Mouse (Mus musculus) thymus, postnatal 36 days (tissue): ENCODE data around the gene Mss51.

Source experiments
- DNase-seq, 2 experiments: peaks; one replicate each; pipeline ENCODE4 v3.0.0; 2022; ENCODE audit warnings: mixed read lengths in 2 of 2

Gene Mss51

DNA sequence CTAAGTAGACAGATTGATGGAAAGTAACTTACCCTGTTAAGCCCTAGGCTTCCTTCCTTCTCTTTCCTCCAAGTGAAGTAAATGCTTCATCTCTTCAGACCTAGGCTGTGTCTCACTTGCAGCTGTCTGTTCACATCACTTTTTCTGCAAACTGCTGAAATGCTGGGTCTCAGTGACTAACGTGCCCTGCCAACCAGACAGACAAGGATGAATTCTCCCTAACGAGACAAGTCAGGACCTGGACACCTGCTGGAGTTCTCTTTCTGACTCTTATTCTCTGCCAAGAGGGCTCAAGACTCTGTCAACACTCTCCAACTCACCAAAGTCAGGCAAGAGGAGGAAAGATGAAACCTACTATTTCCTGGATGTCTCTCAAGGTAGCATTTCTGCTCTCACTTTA lies at the start of gene Mss51:
Mss51 (minus strand) TSS at position 299 of the 400 bp plus-strand sequence.
- DNase-seq, result no peak

DNA sequence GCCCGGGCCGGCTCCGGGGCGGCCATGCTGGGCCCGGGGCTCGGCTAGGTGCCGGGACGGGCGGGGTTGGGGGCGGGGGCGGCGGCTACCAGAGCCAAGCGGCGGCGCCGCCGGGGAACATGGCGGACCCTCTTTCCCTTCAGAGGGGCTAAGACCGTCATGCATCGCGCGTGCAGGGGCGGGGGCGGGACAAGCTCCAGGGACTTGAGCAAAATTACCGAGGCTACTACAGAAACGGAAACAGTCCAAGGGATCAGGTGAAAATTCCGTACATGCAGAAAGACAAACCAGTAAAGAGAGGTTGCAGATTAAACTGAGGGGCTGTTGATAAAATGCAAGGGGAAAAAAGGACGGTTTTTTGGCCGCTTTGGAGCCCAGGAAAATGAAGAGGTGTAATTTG lies 49.7 kb upstream of the Mss51 start, which contains the start of gene Ppp3cb:
Ppp3cb (minus strand) TSS at position 159 of the 400 bp plus-strand sequence.
- DNase-seq, result peak; percentile 84 to 86

DNA sequence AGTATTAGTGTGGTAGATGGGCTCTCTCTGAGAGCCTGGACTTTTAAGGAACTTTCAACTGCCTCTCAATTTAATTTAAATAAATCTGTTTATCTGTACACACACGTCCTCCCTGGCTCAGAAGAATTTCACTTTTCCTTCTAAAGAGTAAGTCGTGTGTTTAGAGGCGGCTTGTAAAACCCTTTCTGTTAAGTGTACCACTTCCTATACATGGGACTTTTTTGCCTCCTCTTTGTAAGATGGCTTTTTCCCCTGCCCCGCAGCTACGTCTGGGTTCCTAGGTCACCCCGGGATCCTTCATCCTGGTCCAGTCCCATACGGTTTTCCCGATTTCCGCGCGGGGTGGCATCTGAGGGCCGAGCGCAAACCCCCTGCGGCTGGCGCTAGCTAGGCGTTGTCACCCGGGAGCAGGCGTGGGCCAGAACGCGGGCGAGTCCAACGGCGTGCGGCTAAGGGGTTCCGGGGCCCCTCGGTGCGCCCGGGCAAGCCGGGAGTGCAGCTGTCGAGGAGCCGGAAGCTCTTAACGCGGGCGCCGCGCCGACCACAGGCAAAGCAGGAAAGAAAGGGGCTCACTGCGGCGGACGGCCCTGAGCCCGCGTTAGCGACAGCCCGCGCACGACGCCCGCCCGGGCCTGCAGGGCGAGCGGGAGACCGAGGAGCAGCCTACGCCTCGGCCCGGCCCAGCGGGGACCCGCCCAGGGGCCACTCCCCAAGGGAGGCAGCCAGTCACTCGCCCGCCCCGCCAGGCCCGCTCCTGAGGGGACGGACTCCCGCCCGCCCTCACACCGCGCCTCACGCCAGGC lies 49.0 kb upstream of the Mss51 start:
- peak; percentile 87 to 91 for DNase-seq

DNA sequence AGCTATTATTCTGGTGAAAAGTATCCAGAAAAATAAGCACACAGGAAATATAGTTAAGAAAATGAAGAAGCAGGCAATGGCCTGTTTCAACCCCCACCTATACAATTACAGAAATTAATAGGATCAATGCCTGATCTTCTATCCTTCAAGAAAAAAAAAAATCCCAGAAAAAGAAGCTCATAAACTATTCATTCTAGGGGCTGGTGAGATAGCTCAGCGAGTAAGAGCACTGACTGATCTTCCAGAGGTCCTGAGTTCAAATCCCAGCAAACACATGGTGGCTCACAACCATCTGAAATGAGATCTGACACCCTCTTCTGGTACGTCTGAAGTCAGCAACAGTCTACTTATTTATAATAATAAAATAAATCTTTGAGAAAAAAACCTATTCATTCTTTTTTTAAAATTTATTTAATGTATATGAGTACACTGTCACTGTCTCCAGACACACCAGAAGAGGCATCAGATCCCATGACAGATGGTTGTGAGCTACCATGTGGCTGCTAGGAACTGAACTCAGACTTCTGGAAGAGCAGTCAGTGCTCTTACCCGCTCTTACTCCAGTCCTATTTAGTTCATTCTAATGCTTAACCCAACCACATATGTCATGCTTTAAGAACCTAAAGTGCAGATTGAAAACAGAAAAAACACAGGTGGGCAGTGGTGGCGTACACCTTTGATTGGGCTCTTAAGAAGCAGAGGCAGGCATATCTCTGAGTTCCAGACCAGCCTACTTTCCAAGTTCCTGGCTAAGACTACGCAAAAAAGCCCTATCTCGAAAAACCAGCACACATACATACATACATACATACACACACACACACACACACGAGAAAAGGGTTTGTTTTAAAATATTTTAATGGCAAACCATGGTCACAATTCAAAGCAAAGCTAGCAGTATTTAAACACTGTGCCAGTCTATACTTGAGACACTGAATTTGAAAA lies 48.0 kb upstream of the Mss51 start:
- DNase-seq, result no peak

DNA sequence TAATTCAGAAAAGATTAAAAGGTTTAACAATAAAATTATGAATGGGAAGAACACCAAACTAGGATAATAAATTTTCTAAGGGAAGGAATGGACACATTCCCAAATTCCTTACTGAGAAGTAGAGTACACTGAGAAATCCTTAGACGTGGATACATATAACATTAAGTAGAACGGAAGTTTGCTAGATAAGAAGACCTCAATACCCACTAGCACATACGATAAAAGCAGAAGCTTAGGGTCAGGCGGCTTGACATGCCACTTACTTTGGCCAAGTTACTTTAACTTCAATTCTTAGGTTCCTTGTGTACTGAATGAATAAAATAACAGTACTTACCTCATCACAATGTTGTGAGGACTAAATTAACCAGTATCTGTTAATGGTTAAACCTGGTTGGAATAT lies 32.9 kb upstream of the Mss51 start:
- no peak for DNase-seq

DNA sequence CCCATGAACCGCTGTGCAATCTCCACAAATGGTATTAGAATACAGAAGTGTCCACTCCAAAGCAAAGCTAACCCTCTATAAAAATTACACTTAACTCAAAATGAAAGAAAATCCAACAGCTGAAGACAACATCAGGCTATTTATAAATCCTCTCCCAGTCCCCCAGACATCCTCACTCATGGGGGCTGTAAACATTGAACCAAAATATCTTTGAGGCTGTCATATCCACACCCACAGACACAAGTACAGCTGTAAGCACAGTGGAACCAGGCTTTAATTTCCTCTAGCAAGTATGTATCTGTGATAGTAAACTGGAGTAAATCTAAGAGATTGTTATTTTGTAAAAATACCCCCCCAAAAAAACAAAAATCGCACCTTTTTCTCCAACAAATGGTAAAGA lies 23.5 kb upstream of the Mss51 start:
- no peak for DNase-seq

DNA sequence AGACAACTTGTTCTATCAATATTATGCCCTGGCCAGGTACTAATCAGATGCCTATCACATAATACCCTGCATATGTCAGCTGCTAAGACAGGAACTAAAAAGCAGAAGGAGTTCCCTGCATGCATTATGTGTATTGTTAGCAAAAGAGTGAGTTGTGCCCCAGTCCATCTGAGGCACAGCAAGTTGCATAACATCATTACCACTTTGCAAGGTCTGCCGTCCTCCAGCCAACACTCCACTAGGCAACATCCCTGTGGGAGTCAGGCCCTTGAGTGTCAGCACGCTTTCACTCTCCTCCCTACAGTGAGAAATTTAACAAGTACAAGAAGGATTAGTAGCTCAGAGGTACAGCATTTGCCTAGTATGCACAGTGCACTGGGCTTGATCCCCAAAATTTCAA lies 11.7 kb upstream of the Mss51 start:
- no peak for DNase-seq

DNA sequence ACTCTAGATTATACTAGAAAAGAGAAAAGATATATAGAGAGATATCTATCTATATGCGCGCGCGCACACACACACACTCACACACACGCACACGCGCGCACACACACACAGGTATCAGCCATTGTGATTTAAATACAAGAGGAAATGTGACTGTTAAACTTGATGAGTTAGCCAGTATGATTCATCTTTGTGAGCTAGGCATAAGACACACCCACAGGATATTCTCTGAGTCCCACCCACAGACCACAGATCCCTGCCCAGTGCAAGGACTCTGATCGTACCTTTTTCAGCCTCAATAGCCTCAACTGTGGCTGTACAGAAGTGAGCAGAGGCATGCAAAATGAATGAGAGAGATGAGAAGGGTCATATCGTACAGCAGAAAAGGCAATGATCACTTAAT lies 6.3 kb upstream of the Mss51 start:
- no peak for DNase-seq

DNA sequence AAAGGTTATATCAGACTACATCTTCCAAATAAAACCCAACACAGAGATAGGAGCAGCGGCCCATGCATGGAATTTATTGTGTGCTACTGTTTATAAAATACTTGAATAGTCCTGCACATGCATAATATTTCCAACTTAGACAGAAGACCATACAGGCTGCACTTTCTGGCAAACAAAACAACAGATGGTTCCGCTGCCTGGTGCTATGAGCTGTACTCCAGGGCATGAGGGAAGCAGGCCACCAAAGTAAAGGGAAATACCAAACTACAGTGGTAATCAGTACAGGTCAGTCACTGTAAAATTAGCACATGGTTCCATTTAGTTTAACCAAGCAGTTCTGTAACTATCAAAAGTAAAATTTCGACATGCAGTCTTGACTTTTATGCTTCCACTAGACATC lies 3.3 kb upstream of the Mss51 start:
- no peak for DNase-seq

DNA sequence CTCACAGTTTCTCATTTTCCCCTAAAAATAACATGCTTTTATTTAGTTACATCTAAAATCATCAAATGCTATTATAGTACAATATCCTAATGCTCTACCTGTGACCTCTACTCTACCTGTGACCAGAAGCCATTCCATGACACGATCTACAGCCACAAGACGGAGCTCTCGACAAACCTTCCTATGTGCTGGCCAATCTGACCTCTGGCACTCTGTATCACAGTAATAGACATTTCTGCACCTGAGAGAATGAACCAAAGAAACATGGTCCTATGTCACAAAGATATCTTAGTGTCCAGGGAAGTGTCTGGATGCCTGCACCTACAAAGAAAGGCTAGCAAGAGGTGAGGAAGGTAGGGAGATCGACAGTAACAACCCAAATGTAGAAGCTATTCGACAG lies 10.7 kb downstream of the Mss51 start:
- DNase-seq, result no peak

DNA sequence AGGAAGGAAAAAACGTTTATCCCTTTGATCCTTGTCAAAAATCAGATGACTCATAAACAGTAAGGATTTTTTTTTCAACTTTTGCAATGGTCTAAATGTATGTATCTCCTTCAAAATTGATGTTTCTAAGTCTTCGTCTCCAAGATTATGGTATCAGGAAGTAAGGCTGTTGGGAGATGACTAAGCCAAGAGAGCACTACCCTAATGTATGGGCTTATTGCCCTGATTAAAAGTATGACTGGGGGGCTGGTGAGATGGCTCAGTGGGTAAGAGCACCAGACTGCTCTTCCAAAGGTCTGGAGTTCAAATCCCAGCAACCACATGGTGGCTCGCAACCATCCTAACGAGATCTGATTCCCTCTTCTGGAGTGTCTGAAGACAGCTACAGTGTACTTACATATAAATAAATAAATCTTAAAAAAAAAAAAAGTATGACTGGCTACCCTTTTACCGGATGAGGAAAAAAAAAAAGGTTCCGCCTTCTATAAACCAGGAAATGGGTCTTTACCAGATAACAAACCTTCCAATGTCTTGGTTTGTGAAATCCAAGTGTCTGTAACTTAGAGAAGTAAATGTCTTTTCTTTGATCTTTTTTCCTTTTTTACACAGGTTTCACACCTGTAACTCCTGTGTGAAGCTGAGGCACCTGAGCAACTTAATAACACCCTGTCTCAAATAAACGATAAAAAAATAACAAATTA lies 14.5 kb downstream of the Mss51 start:
- DNase-seq, result no peak

DNA sequence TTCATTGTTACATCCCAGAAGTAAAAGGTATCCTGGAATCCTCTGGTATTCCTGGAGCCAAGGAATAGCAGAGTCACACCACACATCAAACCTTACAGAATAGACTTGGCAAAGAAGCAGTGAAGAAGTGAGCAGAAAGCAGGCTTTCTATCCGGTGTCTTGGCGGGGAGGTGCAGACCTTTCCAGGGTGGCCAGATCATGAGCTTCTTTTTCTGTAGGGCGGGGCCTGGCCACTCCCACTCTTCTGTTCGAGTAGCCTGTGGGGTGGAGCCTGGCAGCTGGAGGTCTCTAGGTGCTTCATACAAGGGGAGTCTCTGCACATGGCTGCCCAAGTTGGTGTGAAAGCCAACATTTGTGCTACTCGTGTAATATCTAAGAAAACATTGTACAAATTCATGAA lies 15.5 kb downstream of the Mss51 start:
- peak in 1 of 2 experiments; percentile 32 for DNase-seq

DNA sequence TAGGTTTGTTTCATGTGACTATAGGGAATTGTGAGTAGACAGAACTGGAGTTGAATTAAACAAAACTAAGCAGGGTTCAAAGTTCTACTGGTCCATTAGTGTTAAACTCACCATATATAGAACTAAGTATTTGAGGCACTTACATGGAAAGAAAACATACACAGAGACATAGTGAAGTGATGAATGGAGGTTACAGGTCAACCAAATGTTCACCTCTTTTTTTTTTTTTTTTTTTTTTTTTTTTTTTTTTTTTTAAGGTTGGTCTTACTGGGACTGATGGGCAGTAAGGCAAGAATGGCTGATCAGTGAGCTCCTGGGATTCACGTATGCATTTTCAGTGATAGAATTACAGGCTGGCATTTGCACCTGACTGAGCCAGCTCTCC lies 16.5 kb downstream of the Mss51 start:
- no peak for DNase-seq

DNA sequence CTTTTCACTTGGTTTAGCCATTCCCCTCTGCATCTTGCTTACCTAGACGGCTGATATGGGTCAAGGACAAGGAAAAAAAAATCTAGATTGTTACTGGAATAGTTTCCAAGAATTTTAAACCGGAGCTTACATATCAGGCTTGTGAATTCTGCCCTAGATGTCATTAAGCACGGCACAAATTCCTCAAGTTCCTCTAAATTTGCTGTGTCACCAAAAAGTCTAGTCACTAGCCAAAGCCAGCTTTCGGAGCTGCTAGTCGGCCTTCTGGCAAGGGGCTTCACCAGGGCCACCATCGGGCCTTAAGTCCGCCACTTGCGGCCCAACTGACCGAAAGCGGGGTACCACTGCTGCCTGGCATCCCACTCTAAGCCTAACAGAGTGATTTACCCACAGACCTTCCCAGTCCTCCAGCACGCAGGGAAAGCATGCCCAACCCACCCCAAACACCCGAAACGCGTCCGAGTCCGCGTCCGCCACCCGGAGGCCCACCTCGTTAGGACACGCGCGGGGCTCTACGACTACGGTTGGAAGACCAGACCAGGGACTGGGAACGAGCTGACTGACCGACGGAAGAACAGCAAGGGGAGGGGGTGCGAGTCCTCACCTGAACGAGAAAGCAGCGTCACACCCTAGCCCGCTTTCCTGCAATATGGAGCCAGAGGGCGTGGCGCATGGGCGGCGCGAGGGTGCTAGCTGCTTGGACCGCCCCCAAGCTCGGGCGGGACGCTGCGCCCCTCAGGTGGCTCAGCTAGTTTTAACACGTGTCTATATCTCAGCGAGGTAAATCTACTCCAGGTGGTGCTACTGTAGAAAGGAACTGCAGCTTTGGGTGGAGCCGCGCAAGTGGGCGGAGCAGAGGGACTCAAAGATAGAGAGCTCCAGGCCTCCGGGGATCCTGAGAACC lies 17.2 kb downstream of the Mss51 start, which contains the start of gene Anxa7:
Anxa7 (minus strand) TSS at position 843 of the 904 bp plus-strand sequence.
- peak; percentile 81 to 85 for DNase-seq

DNA sequence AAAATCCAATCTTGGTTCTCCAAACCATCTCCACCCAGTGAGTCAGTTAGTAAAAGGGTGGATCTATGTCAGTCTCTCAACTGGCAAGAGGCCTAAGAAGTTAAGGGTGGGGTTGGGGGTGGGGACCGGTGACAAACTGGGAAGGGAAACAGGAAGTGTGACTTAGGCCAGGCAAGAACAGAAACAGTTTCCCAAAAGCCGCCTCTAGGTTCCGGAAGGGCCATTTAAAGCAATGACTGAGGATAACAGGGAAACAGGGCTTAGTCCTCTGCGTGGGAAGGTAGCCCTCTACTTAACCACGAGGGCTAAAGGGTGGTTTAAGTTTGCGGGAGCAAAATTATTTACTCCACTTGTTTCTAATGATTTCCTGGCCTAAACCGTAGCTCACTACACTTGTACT lies 17.9 kb downstream of the Mss51 start:
- DNase-seq, result peak; percentile 9 to 14

DNA sequence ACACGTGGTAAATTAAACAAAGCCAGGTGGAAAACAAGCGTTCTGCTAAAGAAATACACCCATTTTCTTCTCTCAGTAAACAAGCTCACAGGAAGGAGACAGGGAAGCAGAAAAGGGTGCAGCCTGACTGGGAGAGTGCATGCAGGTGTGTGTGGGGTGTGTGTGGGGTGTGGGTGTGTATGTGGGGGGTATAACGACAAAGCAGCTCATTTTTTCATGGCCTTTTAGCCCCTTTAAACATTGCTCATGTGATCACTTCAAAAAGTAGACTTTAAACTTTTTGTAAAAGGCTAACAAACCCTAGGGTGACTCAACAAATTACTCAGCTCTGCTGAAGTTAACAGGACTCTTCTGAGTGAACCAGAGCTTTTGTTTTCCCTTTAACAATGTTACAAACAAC lies 18.3 kb downstream of the Mss51 start:
- DNase-seq, result peak; percentile 17 to 50

DNA sequence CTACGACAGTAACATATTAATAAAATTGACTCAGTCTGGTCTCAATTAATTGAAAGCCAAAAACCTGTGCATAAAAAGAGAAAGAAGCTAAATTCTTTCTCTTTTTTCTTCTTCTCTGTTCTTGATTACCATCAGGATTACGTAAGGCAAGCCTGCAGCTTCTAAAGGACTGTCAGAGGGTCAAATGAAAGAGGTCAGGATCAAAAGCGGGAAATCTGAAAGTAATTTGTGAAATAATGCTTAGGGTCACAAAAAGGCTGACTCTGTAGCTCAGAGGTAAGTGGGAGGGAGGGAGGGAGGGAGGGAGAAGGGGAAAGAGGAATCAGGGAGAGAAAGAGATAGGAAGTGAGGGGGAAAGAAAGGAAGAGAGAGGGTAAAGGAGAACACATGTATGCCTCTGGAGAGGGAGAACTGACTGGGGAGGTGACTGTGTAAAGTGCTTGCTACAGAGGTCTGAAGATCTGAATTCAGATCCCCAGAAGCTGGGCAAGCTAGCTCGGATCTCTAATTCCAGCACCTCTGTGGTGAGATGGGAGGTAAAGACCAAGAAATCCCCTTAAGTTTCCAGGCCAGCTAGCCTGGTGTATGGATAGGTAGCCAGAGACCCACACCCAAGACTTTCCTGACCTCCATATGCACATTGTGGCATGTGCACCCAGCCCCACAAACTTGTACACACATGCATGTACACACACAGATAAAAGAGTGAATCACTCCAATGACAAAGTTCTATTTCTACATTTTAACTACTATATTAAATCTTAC lies 19.3 kb downstream of the Mss51 start:
- DNase-seq, result no peak

DNA sequence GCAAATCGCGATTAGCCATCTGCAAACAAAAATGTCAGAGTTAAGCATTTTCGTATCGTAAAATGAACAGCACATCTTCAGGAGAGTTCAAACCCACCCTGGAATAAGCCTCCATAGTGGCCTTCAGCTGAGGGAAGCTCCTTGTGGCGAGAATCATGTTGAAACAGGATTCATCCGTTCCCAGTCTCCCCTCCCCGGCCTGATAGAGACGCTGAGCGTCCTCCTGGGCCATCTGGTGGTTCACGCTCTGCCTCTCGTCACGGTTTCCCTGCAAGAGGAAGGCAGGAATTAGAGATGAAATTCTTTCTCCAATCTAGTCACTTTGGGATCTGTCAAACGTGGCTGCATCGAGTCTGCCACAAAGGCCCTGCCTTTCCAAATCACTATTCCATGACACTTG lies 36.5 kb downstream of the Mss51 start:
- no peak for DNase-seq

DNA sequence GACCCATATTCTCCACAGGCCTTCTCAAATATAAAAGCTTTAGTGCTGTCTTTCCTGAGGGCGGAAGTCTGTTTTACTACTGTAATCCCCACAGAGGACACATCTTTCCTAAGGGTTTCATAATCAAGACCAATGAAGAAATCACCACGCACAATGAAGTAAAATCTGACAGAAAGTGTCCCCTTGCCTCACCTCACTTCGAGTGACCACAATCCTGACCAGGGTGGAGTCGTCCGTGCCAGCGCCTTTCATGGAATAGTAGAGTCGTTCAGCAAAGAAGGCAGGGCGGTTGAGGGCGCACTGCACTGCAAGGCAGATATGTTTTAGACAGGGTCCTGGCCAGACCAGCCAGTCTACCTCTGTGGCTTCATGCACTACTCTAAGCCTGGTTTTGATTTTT lies 38.3 kb downstream of the Mss51 start:
- DNase-seq, result no peak

DNA sequence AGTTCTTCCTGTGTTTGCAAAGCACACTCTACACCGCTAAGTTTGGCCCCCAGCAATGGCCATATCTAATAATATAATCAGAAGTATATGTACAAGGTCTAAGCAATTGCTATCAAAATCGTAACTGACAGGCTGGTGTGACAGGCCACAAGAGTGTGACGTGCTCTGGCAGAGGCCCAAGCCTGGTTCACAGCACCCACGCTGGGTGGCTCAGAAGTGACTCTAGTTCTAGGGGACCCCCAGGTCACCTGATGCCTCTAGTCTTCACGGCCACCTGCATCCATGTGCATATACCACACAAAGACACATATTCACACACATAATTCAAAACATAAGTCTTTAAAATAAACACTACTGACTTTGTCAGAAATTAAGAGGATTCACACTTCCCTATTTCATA lies 43.8 kb downstream of the Mss51 start:
- no peak for DNase-seq

DNA sequence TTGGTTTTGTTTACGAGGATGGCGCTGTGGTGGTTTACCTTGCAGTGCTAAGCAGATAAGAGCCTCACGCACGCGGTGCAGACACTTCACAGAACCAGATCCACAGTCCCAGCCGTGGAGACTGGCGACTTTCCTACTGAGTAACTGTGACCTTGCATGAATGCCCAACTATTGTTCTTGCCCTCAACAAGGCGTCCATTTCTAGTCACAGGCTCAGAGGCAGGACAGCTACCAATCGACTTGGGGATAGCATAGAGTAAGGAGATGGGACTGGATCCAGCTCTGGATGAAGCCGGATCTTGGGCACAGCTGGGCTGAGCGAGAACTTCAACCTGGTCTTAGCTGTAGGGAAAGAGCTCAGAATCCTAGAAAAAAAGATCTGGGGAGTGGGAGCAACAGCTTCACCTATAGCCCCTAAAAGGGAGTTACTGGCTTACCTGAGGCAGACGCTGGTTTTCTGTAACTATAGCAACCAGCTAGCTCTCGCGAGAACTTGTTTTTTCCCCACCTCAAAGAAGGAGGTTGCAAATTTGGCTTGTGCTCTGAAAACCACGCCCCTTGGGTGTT lies 44.9 kb downstream of the Mss51 start, which contains the start of gene Cfap70:
Cfap70 (minus strand) TSS at position 462 of the 567 bp plus-strand sequence.
- DNase-seq, result peak; percentile 39 to 57
